Mouse (Mus musculus) limb, embryonic 10.5 days (tissue): ENCODE measurements around the gene Hs3st6. TPM values are rescaled to one million over a fixed set of nuclear protein-coding genes. Genes with fewer than 3 reads are reported as not detected.

ENCODE experiments used
- DNase-seq: peaks from one replicate; pipeline ENCODE4 v3.0.0-alpha.2; 2017; ENCODE audit warnings: low spot score
- H3K27ac ChIP-seq: fragments of 300-500 bp; sonication (generic); 2 replicates; pipeline ENCODE4 v1.5.1; 2016; ENCODE audit warnings: mild to moderate bottlenecking
- H3K27me3 ChIP-seq: fragments of 300-500 bp; sonication (generic); 2 replicates; pipeline ENCODE4 v1.6.1; 2016; ENCODE audit warnings: low read depth, mild to moderate bottlenecking; ENCODE audit not compliant: poor library complexity, severe bottlenecking
- H3K36me3 ChIP-seq: fragments of 300-500 bp; sonication (generic); 2 replicates; pipeline ENCODE4 v1.6.1; 2016; ENCODE audit warnings: mild to moderate bottlenecking, moderate library complexity
- H3K4me1 ChIP-seq: fragments of 300-500 bp; sonication (generic); 2 replicates; pipeline ENCODE4 v1.6.1; 2016
- H3K4me3 ChIP-seq: fragments of 300-500 bp; sonication (generic); 2 replicates; pipeline ENCODE4 v1.5.1; 2016; ENCODE audit warnings: mild to moderate bottlenecking, moderate library complexity
- H3K9me3 ChIP-seq: fragments of 300-500 bp; sonication (generic); replicated peaks from 2 replicates; pipeline ENCODE4 v1.6.1; 2016; ENCODE audit warnings: mild to moderate bottlenecking
- WGBS: fragments of 180-500 bp; shearing (Covaris S2); methylation state at CpG from one replicate; pipeline ENCODE4 v1.1.7; 2016; 5-methylcytosine and 5-hydroxymethylcytosine counted together
- polyA plus RNA-seq: library from polyadenylated mRNA; unstranded; fragments of >200 nt; fragmentation: Nextera tagmentation; extraction: Ambion mirVana; gene quantifications from 2 replicates; pipeline ENCODE4 v1.2.1, GENCODE M21; 2016

Hs3st6 gene
- polyA plus RNA-seq, 1 experiment from 2014 or later, result 3.2 TPM

DNA sequence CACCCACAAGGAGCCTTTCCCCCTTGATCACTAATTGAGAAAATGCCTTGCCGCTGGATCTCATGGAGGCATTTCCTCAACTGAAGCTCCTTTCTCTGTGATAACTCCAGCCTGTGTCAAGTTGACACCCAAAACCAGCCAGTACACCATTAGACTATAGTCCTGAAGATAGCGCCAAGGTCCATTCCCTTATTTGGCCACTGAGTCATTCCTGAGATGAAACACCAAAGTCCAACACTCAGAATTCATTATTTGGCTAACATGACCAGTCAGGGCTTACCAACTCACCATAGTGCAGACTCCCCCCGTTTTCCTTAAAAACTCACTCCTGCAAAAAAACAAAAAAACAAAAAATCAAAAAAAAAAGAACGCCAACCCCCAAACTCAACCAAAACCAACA is 46.7 kb downstream of the Hs3st6 start:
- WGBS, result 94% methylated on average over 4 of the region's 4 CpGs
- Histone ChIP-seq H3K36me3 (no peaks in the 10 kb centered on the region), H3K27ac (no peak overlapping the region), H3K27me3 (peaks cover 13% of the 10 kb centered on the region), H3K4me3 (no peak overlapping the region), H3K4me1 (peaks cover 15% of the 10 kb centered on the region), H3K9me3 (no peaks in the 10 kb centered on the region)
- no peak for DNase-seq

DNA sequence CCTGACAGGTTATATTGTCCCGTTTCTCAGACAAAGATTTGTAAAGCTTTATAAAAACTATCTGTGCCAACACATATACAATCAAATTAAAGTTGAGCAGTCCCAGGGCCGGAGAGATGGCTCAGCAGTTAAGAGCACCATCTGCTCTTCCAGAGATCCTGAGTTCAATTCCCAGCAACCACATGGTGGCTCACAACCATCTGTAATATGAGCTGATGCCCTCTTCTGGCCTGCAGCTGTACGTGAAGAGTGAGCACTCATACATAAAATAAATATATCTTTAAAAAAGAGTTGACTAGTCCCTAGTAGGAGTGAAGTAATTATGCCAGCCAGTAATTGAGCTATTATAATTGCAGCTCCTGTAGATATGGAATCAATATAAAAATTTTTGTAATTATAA is 47.7 kb downstream of the Hs3st6 start:
- no peaks in the 10 kb centered on the region for H3K9me3 ChIP-seq
- no peak overlapping the region for H3K27ac ChIP-seq
- peaks cover 19% of the 10 kb centered on the region for H3K4me1 ChIP-seq
- peaks cover 23% of the 10 kb centered on the region for H3K27me3 ChIP-seq
- no peak for DNase-seq
- H3K4me3 ChIP-seq, result no peak overlapping the region
- no peaks in the 10 kb centered on the region for H3K36me3 ChIP-seq
- WGBS, result 57% methylated on average over 3 of the region's 3 CpGs

DNA sequence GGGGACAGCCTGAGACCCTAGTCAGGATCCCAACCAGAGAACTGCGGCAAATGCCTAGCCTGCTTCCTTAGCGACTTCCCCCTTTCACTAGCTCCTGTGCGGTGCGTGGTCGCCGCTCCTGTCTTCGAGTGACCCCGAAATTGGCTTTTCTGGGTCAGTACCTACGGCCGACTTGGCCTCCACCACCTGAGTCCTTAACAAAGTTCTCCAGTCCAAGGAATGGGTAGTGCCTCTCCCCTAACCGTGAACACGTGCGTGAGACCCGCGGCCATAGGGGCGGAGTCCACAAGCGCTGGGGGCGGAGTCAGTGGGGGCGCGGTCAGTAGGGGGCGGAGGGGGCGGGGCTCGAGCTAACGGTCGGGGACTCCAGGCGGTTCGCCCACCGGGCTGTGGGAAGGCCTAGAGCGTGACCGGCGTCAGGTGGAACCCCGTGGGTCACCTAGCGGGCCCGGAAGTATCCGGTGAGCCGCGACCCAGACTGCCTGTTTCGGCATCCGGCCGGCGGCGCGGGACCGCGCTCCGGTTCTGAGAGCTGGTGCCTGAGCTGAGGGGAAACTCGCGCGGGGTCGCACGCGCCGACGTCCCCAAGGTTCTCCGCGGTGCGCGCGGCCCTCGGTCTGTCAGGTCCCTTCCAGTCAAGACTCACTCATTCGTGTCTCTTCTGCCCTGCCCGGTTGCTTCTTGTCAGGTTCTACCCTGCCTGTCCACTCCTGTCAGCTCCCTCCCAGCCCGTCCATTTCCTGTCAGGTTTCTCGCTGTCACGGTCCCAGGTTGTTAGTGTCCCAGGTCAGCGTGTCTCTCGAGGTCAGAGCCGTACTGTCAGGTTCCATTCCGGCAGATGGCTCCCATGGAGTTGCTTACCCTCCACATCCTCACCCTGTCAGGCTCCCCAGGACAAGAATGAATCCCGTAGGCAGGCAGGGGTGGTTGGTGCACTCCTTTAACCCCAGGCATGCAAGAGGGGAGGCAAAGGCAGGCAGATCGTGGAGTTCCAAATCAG is 51.5 kb downstream of the Hs3st6 start, which contains the start of gene Meiob:
Meiob (plus strand) TSS at position 338 of the 1,000 bp plus-strand sequence.
- H3K4me3 ChIP-seq, result peak within 1 kb of the TSS; percentile 83
- peak; percentile 91 for DNase-seq
- no peaks in the 10 kb centered on the region for H3K9me3 ChIP-seq
- H3K4me1 ChIP-seq, result peaks cover 13% of the 10 kb centered on the region
- WGBS, result under 1% methylated on average over 71 of the region's 71 CpGs
- H3K27me3 ChIP-seq, result peaks cover 49% of the 10 kb centered on the region
- H3K27ac ChIP-seq, result peak within 1 kb of the TSS; percentile 80
- H3K36me3 ChIP-seq, result no peaks in the 10 kb centered on the region

Other genes with a start within 250 kb of the Hs3st6 start
- gene Traf7, start 225.1 kb upstream of the Hs3st6 start, polyA plus RNA-seq, result 125 and 136 TPM in 2 replicates
- gene Rab26, start 218.8 kb upstream of the Hs3st6 start, polyA plus RNA-seq, result 2.4 and 3.8 TPM in 2 replicates
- gene Pkd1, start 203.2 kb upstream of the Hs3st6 start, polyA plus RNA-seq, result 18.9 and 24.7 TPM in 2 replicates
- 63.2 and 79.5 TPM in 2 replicates for gene Tsc2, start 120.4 kb upstream of the Hs3st6 start, polyA plus RNA-seq
- 27.5 and 31.2 TPM in 2 replicates for gene Nthl1, start 120.3 kb upstream of the Hs3st6 start, polyA plus RNA-seq
- gene Slc9a3r2, start 102.7 kb upstream of the Hs3st6 start, polyA plus RNA-seq, result 47.2 and 57.1 TPM in 2 replicates
- gene Npw, start 94.5 kb upstream of the Hs3st6 start, polyA plus RNA-seq, result 0.88 and 1.1 TPM in 2 replicates
- 34.5 and 36.7 TPM in 2 replicates for gene Zfp598, start 83.3 kb upstream of the Hs3st6 start, polyA plus RNA-seq
- 5.2 and 7.0 TPM in 2 replicates for gene Syngr3, start 63.0 kb upstream of the Hs3st6 start, polyA plus RNA-seq
- gene Gfer, start 56.8 kb upstream of the Hs3st6 start, polyA plus RNA-seq, result 52.9 and 61.2 TPM in 2 replicates
- gene Noxo1, start 56.8 kb upstream of the Hs3st6 start, polyA plus RNA-seq, result 0.59 and 2.3 TPM in 2 replicates
- gene Tbl3, start 45.3 kb upstream of the Hs3st6 start, polyA plus RNA-seq, result 165 and 183 TPM in 2 replicates
- gene Rnf151, start 34.9 kb upstream of the Hs3st6 start, polyA plus RNA-seq, result 0.21 and 0.38 TPM in 2 replicates
- gene Rps2, start 34.9 kb upstream of the Hs3st6 start, polyA plus RNA-seq, result 1,693 and 2,093 TPM in 2 replicates
- gene Ndufb10, start 28.5 kb upstream of the Hs3st6 start, polyA plus RNA-seq, result 202 and 204 TPM in 2 replicates
- gene Rpl3l, start 25.2 kb upstream of the Hs3st6 start, polyA plus RNA-seq, result 0.15 TPM in 1 of 2 replicates, not detected in the other
- 19.9 and 23.6 TPM in 2 replicates for gene Msrb1, start 16.3 kb upstream of the Hs3st6 start, polyA plus RNA-seq
- gene Meiob, start 51.3 kb downstream of the Hs3st6 start, polyA plus RNA-seq, result not detected in 2 replicates
- gene Hagh, start 87.2 kb downstream of the Hs3st6 start, polyA plus RNA-seq, result 26.0 and 28.0 TPM in 2 replicates
- gene Fahd1, start 97.4 kb downstream of the Hs3st6 start, polyA plus RNA-seq, result 14.5 and 17.6 TPM in 2 replicates
- 0.55 and 0.84 TPM in 2 replicates for gene Igfals, start 113.0 kb downstream of the Hs3st6 start, polyA plus RNA-seq
- gene Nubp2, start 133.4 kb downstream of the Hs3st6 start, polyA plus RNA-seq, result 72.7 and 79.7 TPM in 2 replicates
- 48.0 and 50.8 TPM in 2 replicates for gene Spsb3, start 133.7 kb downstream of the Hs3st6 start, polyA plus RNA-seq
- gene Eme2, start 142.1 kb downstream of the Hs3st6 start, polyA plus RNA-seq, result 22.1 and 30.6 TPM in 2 replicates
- 104 and 105 TPM in 2 replicates for gene Mrps34, start 142.1 kb downstream of the Hs3st6 start, polyA plus RNA-seq
- gene Nme3, start 143.5 kb downstream of the Hs3st6 start, polyA plus RNA-seq, result 43.6 and 47.0 TPM in 2 replicates
- 32.1 and 39.3 TPM in 2 replicates for gene Mapk8ip3, start 184.0 kb downstream of the Hs3st6 start, polyA plus RNA-seq
- 369 and 370 TPM in 2 replicates for gene Jpt2, start 207.7 kb downstream of the Hs3st6 start, polyA plus RNA-seq